In genomic region chr10:63026795-63027160, GRCm38 (mm10) we compare ENCODE assay signal across 12 mouse cellular contexts. TPM values are rescaled to one million over a fixed set of nuclear protein-coding genes. Genes with fewer than 3 reads are reported as not detected.
DNase-seq lines count a peak whose midpoint lies in the region; ATAC-seq and TF ChIP-seq lines count a peak whose summit lies in the region.
"Had no signal": no experiment of that assay in that cellular context is flagged by ENCODE, and none has a peak within 500 bp of the region (broad histone marks: within the 10 kb centered on the region; RNA-seq: fewer than 3 reads in every experiment).

No protein-coding gene starts in this region.

- H3K4me1 ChIP-seq in testis, adult 2 months (ENCODE audit: control insufficient read depth, insufficient read depth, low read length), result peaks cover 13% of the 10 kb centered on the region
- peaks cover 28% of the 10 kb centered on the region for H3K4me1 ChIP-seq in forebrain, postnatal 0 days (ENCODE audit: insufficient read depth)
- H3K4me1 ChIP-seq in midbrain, embryonic 11.5 days (ENCODE audit: control insufficient read depth, insufficient read depth, low read length), result peaks cover 27% of the 10 kb centered on the region

- no peak overlapping the region for H3K27ac ChIP-seq in testis, adult 2 months (ENCODE audit: control insufficient read depth, insufficient read depth, low read depth, low read length)
- peak overlapping the region; percentile 100 for H3K27ac ChIP-seq in forebrain, postnatal 0 days (ENCODE audit: low read depth, low read length)
- H3K27ac ChIP-seq in midbrain, embryonic 11.5 days (ENCODE audit: low read depth, low read length), result peak overlapping the region; percentile 100

- H3K27me3 ChIP-seq in testis, adult 2 months (ENCODE audit: control insufficient read depth, insufficient read depth, low read length), result no peaks in the 10 kb centered on the region
- no peaks in the 10 kb centered on the region for H3K27me3 ChIP-seq in forebrain, postnatal 0 days (ENCODE audit: insufficient read depth, low read length)
- no peaks in the 10 kb centered on the region for H3K27me3 ChIP-seq in midbrain, embryonic 11.5 days (ENCODE audit: control insufficient read depth, insufficient read depth, low read length)

- no peak for TF ChIP-seq CTCF in testis, adult 2 months (IDR thresholded peaks at IDR 0.05; ENCODE audit: control insufficient read depth, insufficient read depth, insufficient replicate concordance, low read depth, low read length)
- TF ChIP-seq CTCF in forebrain, postnatal 0 days (IDR thresholded peaks at IDR 0.05; ENCODE audit: low read depth), result no peak

- TF ChIP-seq POLR2A in testis, adult 2 months (IDR thresholded peaks at IDR 0.05; ENCODE audit: control insufficient read depth, low read depth, low read length), result no peak

- peak overlapping the region; percentile 63 for H3K4me2 ChIP-seq in forebrain, postnatal 0 days (ENCODE audit: low read depth)
- peak overlapping the region; percentile 35 for H3K4me2 ChIP-seq in midbrain, embryonic 11.5 days

- 14% methylated on average over 6 of the region's 6 CpGs for WGBS in forebrain, postnatal 0 days
- WGBS in midbrain, embryonic 11.5 days, result 31% methylated on average over 6 of the region's 6 CpGs

- intact Hi-C loops in heart, postnatal 14 days (cut with DNase I), result no loop called here
- intact Hi-C loops in left cerebral cortex, postnatal 10 days (cut with DNase I), result loop anchor here (10.0 kb wide), 1 partner anchor 88 kb away; no protein-coding TSS in a partner anchor

- H3K4me3 ChIP-seq in testis, adult 2 months (ENCODE audit: control insufficient read depth, low read depth, low read length), result peak overlapping the region; percentile 76
- peak overlapping the region; percentile 12; the same call in 1 of the 2 replicates for H3K4me3 ChIP-seq in forebrain, postnatal 0 days (ENCODE audit: low read depth, low read length)
- H3K4me3 ChIP-seq in midbrain, embryonic 11.5 days (ENCODE audit: low read depth, low read length), result no peak overlapping the region

- peak overlapping the region; percentile 35; the same call in 1 of the 2 replicates for H3K9ac ChIP-seq in forebrain, postnatal 0 days
- peak overlapping the region; percentile 35 for H3K9ac ChIP-seq in midbrain, embryonic 11.5 days (ENCODE audit: low read length)

- no peak for ATAC-seq in forebrain, postnatal 0 days
- no peak for ATAC-seq in midbrain, embryonic 11.5 days (ENCODE audit: low FRiP score)

- H3K9me3 ChIP-seq in forebrain, postnatal 0 days (ENCODE audit: low read length), result no peaks in the 10 kb centered on the region
- no peaks in the 10 kb centered on the region for H3K9me3 ChIP-seq in midbrain, embryonic 11.5 days (ENCODE audit: control insufficient read depth, low read length)

- no peaks in the 10 kb centered on the region; the same call in 1 of the 2 replicates for H3K36me3 ChIP-seq in testis, adult 2 months (ENCODE audit: control insufficient read depth, insufficient read depth, low read length)
- no peaks in the 10 kb centered on the region for H3K36me3 ChIP-seq in forebrain, postnatal 0 days (ENCODE audit: insufficient read depth)
- H3K36me3 ChIP-seq in midbrain, embryonic 11.5 days (ENCODE audit: control insufficient read depth, insufficient read depth, low read length), result no peaks in the 10 kb centered on the region

- no peak for DNase-seq in testis, postnatal 14 days (ENCODE audit: low spot score)
- peak; percentile 63 for DNase-seq in forebrain, postnatal 0 days
- peak; percentile 94 for DNase-seq in midbrain, embryonic 11.5 days (ENCODE audit: low spot score, missing footprints)
- no peak for DNase-seq in heart, postnatal 14 days
- no peak for DNase-seq in MN1 (ENCODE audit: low spot score)
- no peak for DNase-seq in left cerebral cortex, postnatal 10 days (ENCODE audit: extremely low spot score in 1 of 2, low spot score in 2 of 2)
- DNase-seq: cerebellum, postnatal 25 days; heart, postnatal 36 days; lung, adult 2 months; thymus, postnatal 25 days had no signal

RNA-seq across cellular contexts. Expression of gene Pbld2, which starts 2.7 kb away (rescaled TPM):
- 4.0 and 6.0 TPM in 2 replicates for polyA plus RNA-seq in testis, adult 2 months (2012; rRNA removed)
- 0.23 and 1.3 TPM in 2 replicates for total RNA-seq in forebrain, postnatal 0 days (2014; rRNA removed)
- polyA plus RNA-seq in forebrain, postnatal 0 days (2015; fragmentation: Nextera tagmentation; extraction: Ambion mirVana), result 0.44 and 0.73 TPM in 2 replicates
- 0.76 and 1.7 TPM in 2 replicates for polyA plus RNA-seq in midbrain, embryonic 11.5 days (2014; fragmentation: Nextera tagmentation; extraction: Ambion mirVana)
- total RNA-seq in heart, postnatal 14 days (2021), result 1 to 10 TPM; 4.3 to 4.9 TPM
- 1 to 10 TPM; 2.2 to 2.3 TPM for total RNA-seq in left cerebral cortex, postnatal 10 days (2021)
- total RNA-seq: granulocyte monocyte progenitor cell, adult 5-6 weeks had no signal

RNA-seq across cellular contexts. Expression of gene Hnrnph3, which starts 2.8 kb away (rescaled TPM):
- polyA plus RNA-seq in testis, adult 2 months (2012; rRNA removed), result 56.4 and 83.8 TPM in 2 replicates
- 18.1 and 19.6 TPM in 2 replicates for total RNA-seq in forebrain, postnatal 0 days (2014; rRNA removed)
- 62.4 and 76.9 TPM in 2 replicates for polyA plus RNA-seq in forebrain, postnatal 0 days (2015; fragmentation: Nextera tagmentation; extraction: Ambion mirVana)
- 172 and 174 TPM in 2 replicates for polyA plus RNA-seq in midbrain, embryonic 11.5 days (2014; fragmentation: Nextera tagmentation; extraction: Ambion mirVana)
- 10 to 100 TPM; 26.9 to 28.7 TPM for total RNA-seq in heart, postnatal 14 days (2021)
- total RNA-seq in left cerebral cortex, postnatal 10 days (2021), result 10 to 100 TPM; 32.0 to 35.9 TPM

RNA-seq across cellular contexts. Expression of gene Pbld1, which starts 33.2 kb away (rescaled TPM):
- polyA plus RNA-seq in testis, adult 2 months (2012; rRNA removed), result 0.53 and 0.57 TPM in 2 replicates
- total RNA-seq in forebrain, postnatal 0 days (2014; rRNA removed), result not detected in 2 replicates
- 0.27 and 0.59 TPM in 2 replicates for polyA plus RNA-seq in forebrain, postnatal 0 days (2015; fragmentation: Nextera tagmentation; extraction: Ambion mirVana)
- polyA plus RNA-seq in midbrain, embryonic 11.5 days (2014; fragmentation: Nextera tagmentation; extraction: Ambion mirVana), result 0.73 and 0.96 TPM in 2 replicates
- total RNA-seq in heart, postnatal 14 days (2021), result 1 to 10 TPM in 1 of 2 experiments, under 1 TPM in 1; 0.41 to 1.5 TPM
- under 1 TPM in 1 of 2 experiments, not detected in 1; 0.14 TPM for total RNA-seq in left cerebral cortex, postnatal 10 days (2021)
- total RNA-seq: granulocyte monocyte progenitor cell, adult 5-6 weeks had no signal

RNA-seq across cellular contexts. Expression of gene Rufy2, which starts 46.8 kb away (rescaled TPM):
- 0.77 and 1.2 TPM in 2 replicates for polyA plus RNA-seq in testis, adult 2 months (2012; rRNA removed)
- 50.9 and 55.6 TPM in 2 replicates for total RNA-seq in forebrain, postnatal 0 days (2014; rRNA removed)
- polyA plus RNA-seq in forebrain, postnatal 0 days (2015; fragmentation: Nextera tagmentation; extraction: Ambion mirVana), result 43.7 and 58.6 TPM in 2 replicates
- 21.0 and 23.2 TPM in 2 replicates for polyA plus RNA-seq in midbrain, embryonic 11.5 days (2014; fragmentation: Nextera tagmentation; extraction: Ambion mirVana)
- 10 to 100 TPM; 12.1 to 13.1 TPM for total RNA-seq in heart, postnatal 14 days (2021)
- 10 to 100 TPM; 84.3 to 91.7 TPM for total RNA-seq in left cerebral cortex, postnatal 10 days (2021)

Comparison
In these comparisons a context has a peak if more than half of its experiments do, and no peak if none do; other contexts are left out.
1. DNase-seq: peak in forebrain, postnatal 0 days (single experiment) and midbrain, embryonic 11.5 days (single experiment); none in testis, postnatal 14 days (single experiment), heart, postnatal 14 days (0 of 2), MN1 (single experiment) and left cerebral cortex, postnatal 10 days (0 of 2).